Mouse (Mus musculus): ENCODE measurements around the gene Fcgr4.
A peak's percentile ranks its signal among the peaks of the same experiment; 100 is the strongest.
"Not testable (repeated sequence)": the region's sequence is repeated elsewhere in the genome, so short reads cannot be mapped to it uniquely, and the experiment has no call there.

Gene Fcgr4

GRCm38 (mm10) chr1:171059203-171059602 lies 40.5 kb downstream of the Fcgr4 start:
- DNase-seq: no peak

- no peak for DNase-seq
Observed at GRCm38 (mm10) chr1:171060392-171060791, 41.7 kb downstream of the Fcgr4 start.

DNA sequence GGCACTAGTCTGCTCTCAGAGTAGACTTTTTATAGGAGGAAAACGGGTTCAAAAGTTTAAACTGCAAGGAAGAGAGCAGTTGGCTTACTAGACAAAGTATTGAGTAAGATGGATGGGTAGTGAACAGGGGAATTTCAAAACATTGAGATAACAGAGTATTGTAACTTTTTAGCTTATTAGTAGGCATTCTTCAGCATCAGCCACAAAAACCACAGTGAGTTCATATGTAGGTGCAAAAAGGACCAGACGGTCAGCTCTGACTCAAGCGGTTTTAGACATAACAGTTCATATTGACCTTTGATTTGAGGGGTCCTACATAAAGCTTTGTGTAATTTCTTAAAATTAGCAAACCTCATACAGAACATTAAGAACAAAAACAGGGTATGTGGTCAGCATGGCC lies 42.8 kb downstream of the Fcgr4 start:
- no peak for DNase-seq

DNA sequence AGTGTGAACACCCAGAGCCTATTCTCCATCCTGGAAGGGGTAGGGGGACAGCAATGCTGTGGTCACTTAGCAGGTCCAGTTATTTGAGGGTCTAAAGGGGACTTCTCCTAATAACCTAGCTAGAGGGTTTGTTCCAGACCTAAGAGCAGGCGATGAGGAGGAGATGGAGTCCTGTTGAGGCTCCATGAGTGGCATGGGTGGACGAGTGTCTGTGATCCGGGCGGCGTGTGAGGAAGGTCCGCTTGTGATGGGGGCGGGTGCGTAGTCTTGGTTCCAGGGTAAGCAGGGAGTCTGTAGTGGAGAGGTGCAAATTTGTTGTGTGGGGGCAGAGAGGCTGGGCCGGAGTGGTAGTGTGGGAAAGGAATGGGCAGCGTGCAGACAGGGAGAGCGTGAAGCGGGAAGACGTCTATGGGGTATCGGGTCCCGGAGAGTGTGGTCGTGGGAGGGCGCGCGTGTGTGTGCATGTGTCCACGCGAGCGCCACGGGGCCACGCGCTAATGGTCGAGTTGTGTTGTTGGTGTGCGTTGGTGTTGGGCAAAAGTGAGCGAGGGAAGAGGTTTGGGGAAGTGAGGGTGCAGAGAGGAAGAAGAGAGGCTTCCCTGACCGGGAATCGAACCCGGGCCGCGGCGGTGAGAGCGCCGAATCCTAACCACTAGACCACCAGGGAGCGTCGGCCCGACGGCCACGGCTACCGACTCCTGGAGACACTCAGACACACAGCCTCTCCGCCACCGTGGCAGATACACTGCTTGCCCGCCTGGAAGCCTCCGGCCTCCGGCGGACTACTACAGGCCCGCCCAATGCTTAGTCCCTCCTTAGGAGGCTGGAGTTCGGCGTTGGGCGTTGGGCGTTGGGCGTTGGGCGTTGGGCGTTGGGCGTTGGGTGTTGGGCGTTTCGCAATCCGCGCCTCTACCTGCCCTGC lies 45.1 kb downstream of the Fcgr4 start:
- peak; percentile 61 to 71 for DNase-seq

GRCm38 (mm10) chr1:171064491-171065242 lies 45.9 kb downstream of the Fcgr4 start, which contains the start of gene Fcgr3:
Gene Fcgr3 (minus strand): TSS chr1:171064935.
- peak; percentile 76 to 84 for DNase-seq

DNA sequence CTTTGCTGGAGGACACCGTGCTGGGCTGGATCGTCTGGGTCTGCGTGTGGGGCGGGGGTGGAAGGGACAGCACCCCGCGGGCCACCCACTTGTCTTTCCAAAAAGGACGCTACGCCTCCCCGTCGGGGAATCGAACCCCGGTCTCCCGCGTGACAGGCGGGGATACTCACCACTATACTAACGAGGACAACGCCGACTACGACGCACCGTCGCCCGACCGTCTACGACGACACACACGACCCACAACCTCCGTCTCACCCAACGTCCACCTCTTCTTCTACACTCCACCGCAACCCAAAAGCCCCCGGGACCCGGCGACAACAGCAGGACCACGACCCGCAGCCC lies 46.5 kb downstream of the Fcgr4 start:
- DNase-seq: peak; percentile 78 to 79

DNA sequence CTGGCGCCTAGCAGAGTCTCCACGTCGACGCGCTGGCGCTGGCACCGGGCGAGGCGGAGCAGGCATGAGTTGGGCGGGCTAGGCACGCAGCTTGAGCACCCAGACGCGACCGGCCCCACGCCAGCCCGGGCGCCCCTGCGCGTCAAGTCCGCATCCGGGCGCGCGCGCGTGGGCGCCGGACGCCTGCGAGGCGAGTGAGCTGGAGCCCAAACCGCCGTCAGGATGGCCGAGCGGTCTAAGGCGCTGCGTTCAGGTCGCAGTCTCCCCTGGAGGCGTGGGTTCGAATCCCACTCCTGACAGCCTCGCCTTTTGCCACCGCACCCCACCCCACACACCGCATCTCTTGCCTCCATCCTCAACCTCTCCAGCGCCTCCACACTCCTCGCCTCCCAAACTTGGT lies 47.0 kb downstream of the Fcgr4 start:
- DNase-seq: peak; percentile 57 to 70

GRCm38 (mm10) chr1:171066583-171066982 lies 47.9 kb downstream of the Fcgr4 start:
- DNase-seq: peak in 1 of 2 experiments; percentile 37

DNA sequence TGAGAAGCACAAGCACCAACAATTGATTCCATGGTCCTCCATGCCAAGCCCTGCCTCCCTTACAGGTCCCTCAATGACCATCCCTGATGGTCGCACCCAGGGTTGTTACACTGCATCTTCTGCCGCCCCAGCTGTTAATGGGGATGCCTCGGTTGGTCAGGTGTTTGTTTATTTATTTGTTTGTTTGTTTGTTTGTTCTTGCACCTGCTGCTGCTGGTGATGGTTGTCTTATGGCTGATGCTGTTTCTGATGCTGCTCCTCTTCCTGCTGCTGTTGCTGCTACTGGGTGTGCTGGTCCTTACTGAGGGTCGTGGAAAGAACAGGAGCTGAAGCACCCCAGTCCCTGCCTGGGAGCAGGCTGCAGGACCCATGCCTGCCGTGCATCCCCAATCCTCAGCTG lies 49.2 kb downstream of the Fcgr4 start:
- DNase-seq: peak in 1 of 2 experiments; percentile 17

- peak; percentile 53 to 62 for DNase-seq
Observed at GRCm38 (mm10) chr1:171069508-171069907, 50.8 kb downstream of the Fcgr4 start.

DNA sequence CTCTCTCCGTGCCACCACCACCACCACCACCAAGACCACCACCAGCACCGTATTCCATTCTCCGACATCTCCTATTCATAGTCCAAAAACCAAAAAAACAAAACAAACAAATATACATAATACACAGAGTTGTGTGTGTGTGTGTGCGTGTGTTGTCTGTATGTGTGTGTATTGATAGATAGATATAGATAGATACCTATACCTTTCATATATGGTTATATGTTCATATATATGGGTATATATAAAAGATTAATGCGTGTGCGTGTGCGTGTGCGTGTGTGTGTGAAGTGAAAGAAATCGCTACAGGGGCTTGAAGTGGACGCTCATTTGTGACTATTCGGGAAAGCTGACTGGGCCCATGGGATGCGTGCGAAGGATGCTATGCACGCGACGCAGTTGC lies 52.2 kb downstream of the Fcgr4 start:
- peak; percentile 22 to 29 for DNase-seq

- DNase-seq: not testable (repeated sequence)
Observed at GRCm38 (mm10) chr1:171071726-171072125, 53.0 kb downstream of the Fcgr4 start.

GRCm38 (mm10) chr1:171072217-171072616 lies 53.5 kb downstream of the Fcgr4 start:
- not testable (repeated sequence) for DNase-seq

DNA sequence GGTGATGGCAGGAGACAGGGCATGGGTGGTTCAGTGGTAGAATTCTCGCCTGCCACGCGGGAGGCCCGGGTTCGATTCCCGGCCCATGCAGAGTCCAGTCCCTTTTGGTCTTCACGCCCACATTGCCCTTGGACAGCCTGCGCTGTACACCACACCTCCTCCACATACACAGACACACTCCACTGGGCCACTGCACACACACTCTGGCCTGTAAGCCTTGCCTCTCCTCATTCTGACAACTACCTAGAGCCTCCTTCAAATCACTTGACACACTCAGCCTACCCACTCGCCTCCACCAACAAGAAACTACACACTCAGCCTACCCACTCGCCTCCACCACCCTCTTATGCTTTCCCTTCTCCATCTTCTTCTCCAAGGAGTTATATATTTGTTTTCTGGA lies 55.6 kb downstream of the Fcgr4 start:
- peak; percentile 37 to 47 for DNase-seq

GRCm38 (mm10) chr1:171076176-171076575 lies 57.5 kb downstream of the Fcgr4 start:
- DNase-seq: peak in 1 of 2 experiments; percentile 11

GRCm38 (mm10) chr1:171077192-171077591 lies 58.5 kb downstream of the Fcgr4 start:
- peak in 1 of 2 experiments; percentile 3 for DNase-seq

DNA sequence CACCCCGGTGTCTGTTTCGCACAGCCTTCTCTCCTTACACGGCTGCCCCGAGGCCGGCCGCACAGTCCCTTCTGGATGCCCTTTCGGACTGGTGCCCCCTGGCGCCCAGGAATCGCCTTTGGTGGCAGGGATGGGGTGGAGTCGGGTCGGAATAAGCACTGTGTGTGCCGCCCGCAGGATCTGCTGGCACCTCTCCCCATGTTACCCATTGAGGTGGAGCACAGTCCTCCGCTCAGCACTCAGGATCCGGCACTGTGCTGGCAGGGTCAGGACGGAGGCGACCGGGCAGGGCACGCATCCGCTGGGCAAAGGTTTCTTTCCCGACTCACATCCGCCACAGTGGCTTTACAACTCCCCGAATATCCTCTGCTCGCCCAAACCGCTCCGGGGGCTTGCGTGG lies 59.2 kb downstream of the Fcgr4 start:
- DNase-seq: peak; percentile 58 to 63

GRCm38 (mm10) chr1:171078419-171078818 lies 59.7 kb downstream of the Fcgr4 start:
- DNase-seq: peak; percentile 21 to 32

GRCm38 (mm10) chr1:171079345-171079744 lies 60.6 kb downstream of the Fcgr4 start:
- not testable (repeated sequence) for DNase-seq
